Mouse (Mus musculus) heart, postnatal 0 days (tissue): ENCODE results near the gene Rps23.

Source experiments
- CTCF ChIP-seq: IDR thresholded peaks from 2 replicates; pipeline ENCODE4 v1.5.1; 2016; ENCODE audit warnings: antibody characterized with exemption, control low read depth, low read depth
- EP300 ChIP-seq: IDR thresholded peaks from 2 replicates; pipeline ENCODE4 v1.6.1; 2016; ENCODE audit warnings: antibody characterized with exemption, low read depth

- TF ChIP-seq CTCF (no peak), EP300 (no peak)
Observed at GRCm38 (mm10) chr13:90962836-90963760, 40.3 kb downstream of the Rps23 start.
